Mouse (Mus musculus): Measurements from ENCODE around the gene Atp2c1. TPM values are rescaled to one million over a fixed set of nuclear protein-coding genes. Genes with fewer than 3 reads are reported as not detected.

The Atp2c1 gene
- polyA plus RNA-seq (2017; shearing (Covaris generic)): 90.7 TPM

DNA sequence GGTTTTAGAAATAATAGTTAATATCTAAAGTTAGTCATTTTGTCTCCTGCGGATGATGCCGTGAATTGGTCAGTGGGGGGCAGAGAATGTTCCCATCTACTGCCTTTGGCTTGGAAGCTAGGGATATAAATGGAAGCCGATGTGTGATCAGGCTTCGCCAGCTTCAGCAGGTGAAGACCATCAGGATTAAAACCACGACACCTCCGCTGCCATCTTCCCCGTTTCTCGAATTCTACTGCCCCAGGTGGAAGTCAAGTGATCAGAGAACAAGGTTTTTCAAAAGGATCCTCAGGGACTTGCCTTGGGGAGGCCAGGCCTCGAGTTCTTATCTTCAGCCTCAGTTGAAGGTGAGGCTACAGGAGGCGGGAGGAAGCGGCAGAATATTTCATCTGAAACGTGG lies at the start of gene Atp2c1:
Gene Atp2c1, minus strand, starts transcription at position 101 of the 400 bp plus-strand sequence.

DNA sequence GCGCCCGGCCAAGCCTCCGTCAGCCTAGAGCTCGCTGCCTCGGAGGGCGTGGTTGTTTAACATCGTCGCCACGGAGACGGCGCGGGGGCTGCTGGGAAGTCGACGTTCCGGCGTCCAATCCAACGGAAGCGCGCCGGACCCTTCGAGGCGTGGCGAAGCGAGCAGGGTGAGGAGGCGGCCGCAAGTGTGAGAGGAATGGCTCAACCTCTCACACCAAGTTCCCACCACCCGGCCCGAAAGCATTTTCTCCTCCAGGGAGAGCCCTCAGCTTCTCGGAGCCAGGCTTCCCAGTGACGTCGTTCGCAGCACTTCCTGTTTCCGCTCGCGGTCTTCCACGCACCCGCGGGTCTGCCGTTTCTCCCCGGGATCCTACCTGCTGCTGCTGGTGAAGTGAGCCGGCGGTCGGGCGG lies 131.9 kb downstream of the Atp2c1 start, which contains the start of the genes Aste1 and Nek11:
Gene Aste1, plus strand, starts transcription at position 175 of the 410 bp plus-strand sequence.
Gene Nek11, minus strand, starts transcription at position 307 of the 410 bp plus-strand sequence.

Other genes with a start within 250 kb of the Atp2c1 start
- 25.5 TPM for gene Aste1, start 131.9 kb downstream of the Atp2c1 start, polyA plus RNA-seq (2017; shearing (Covaris generic))
- not detected for gene Nek11, start 131.8 kb downstream of the Atp2c1 start, polyA plus RNA-seq (2017; shearing (Covaris generic))
- 36.7 TPM for gene Pik3r4, start 115.7 kb upstream of the Atp2c1 start, polyA plus RNA-seq (2017; shearing (Covaris generic))

Data from CD4-positive, CD25-positive, alpha-beta regulatory T cell (primary cell).